Mouse (Mus musculus): ENCODE measurements around the gene Pmepa1. TPM values are rescaled to one million over a fixed set of nuclear protein-coding genes. Genes with fewer than 3 reads are reported as not detected.

Pmepa1 gene
- total RNA-seq, 1 experiment from 2014 or later = 117 TPM

DNA sequence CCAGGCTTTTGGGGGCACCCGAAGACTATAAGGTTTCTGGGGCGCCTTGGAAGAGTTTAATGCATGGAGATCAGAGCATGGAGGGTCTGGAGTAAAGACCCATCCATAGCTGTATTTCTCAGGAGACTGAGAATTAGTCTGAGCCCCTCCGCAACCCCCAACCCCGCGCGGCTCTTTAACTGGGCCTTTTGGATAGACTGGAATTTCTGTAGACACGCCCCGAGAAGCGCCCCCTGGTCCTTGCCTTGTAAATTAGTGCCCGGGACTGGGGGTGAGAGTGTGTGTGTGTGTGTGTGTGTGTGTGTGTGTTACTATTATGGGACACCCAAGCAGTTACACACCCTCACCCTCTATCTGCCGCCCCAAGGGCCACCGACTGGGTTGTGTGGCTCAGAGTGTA lies 526 bp upstream of the Pmepa1 start:
- DNase-seq = peak; percentile 40

DNA sequence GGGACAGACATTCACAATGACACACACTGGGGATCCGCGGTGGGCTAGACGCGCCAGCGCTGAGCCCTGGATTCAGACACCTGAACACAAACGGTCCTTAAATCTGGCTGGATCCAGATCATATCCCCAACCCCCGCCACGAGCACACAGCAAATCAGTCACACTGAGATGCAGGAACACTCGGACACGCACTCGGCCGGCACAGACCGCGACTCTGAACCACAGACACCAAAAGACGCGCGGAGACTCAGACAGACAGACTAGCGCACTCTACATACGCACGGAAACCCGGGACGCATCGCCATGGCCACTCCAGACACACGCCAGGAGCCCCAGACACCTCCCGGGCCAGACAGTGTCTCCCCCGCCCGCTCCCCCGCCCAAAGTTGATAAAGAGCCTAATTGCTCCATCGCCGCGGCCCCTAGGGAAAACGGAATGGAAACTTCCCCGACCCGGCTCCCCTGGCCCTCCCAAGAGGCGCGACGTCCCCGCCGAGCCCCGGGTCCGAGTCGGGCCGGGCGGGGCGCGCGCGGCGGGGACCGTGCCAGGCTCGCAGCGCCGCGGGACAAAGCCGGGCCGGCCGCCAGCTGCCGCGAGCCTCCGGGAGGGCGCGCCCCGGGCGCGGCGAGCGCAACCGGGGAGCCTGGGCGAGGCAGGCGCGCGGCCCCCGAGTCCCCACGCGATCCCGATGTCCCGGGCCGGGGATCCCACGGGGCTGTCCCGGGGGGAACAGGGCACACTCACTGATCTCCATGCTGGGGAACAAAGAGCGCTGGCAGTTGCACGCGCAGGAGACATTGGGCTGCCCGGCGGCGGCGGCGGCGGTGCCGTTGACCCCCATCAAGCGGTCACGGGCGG lies 761 bp downstream of the Pmepa1 start:
- peak; percentile 81 for DNase-seq

DNA sequence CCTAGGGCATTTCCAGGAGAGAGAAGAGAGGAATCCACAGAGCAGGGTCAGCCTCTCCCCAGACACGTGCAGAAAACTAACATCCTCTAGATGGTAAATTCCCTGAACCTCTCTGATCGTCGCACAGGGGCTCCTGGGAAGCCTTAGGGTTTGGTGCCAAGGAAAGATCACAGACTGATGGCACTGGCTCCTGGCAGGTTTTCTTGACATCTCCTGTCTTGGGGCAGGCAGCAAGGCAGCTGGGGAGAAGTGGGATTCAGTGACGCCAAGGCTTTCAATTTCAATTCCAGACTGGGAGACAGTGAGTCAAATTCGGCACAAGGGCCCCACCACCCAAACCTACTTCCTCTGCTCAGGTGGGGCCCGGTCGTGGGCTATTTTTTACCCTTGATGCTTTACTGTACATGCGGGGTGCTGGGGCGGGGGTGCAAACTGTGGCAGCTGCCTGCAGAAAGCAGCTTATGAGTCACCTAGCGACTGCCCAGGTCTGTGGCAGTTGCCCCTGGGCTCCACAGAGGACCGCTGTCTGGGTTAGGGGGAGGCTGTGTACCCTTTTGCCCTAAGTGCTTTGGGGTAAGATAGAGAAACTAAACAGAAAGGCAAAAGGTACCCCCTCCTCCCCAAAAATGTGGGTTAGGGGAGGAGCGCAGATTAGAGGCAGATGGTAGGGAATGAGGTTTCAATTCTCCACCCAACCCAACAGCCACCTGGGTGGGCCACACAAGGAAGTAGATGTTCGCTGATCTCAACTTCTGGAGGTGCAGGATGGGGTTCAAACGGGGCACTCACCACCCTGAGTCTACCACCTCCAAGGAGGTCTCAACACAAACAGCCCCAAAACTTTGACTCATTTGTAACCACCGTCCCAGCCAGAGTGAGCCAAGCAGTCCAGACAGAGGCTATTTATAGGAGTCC lies 1.6 kb downstream of the Pmepa1 start:
- no peak for DNase-seq

DNA sequence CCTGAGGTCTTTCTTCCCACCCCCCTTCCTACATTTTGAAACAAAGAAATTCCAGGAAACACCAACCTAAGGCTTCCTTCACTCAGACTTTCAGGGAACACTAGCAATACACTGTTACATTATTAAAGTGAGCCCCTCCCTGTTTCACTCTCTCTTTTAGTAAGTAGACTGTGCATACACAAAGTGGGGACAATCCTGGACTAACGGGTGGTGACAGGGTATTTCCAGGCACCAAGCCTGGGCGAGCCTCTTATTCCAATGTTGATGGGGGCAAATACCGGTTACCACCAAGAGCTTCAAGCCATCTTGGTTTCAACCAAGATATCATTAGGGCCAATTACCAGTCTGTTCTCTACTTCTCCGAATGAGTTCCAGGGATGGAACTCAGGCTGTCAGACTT lies 2.4 kb downstream of the Pmepa1 start:
- no peak for DNase-seq

DNA sequence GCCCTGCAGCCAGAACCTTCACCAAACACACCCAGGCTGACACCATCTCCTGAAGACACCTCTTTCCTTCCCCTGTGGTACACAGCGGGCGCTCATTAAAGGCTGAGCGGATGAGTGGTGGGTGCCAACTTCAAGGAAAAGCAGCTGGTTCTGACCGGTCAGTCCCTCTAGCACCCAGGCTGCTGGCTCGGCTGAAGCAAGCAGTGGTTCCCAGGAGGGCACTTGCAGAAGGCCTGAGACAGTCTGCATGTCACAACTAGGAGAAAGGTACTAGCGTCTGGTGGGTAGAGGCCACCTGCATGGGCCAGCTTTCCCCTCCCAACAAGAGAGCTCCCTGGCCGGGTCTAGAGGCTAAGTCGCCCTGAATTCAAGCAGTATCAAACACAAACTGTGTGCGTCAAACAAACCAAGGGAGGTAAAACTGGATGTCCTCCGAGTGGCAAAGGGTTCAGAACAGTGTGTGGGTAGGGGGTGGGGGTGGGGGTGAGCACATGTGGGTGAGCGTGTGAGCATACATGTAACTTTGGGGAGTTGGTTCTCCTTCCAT lies 3.9 kb downstream of the Pmepa1 start:
- DNase-seq = peak; percentile 58

DNA sequence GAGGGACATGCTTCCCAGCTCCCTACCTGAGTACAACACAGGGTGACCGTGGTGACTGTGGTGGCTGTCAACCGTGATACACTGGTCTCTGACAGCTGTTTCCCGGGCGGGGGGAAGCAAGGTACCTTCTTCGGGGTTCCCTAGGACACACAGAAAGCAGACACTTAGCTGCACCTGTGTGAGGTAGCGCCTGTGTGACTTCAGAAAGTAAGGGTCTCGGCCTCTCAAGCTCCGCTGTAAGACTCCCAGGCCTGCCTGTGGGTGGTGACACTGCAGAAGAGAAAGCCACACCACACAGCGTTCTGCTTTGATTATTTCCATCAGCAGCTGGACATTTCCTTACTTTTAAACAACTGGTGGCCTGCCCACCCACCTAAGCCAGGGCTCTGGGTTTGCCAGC lies 4.8 kb downstream of the Pmepa1 start:
- DNase-seq = no peak

DNA sequence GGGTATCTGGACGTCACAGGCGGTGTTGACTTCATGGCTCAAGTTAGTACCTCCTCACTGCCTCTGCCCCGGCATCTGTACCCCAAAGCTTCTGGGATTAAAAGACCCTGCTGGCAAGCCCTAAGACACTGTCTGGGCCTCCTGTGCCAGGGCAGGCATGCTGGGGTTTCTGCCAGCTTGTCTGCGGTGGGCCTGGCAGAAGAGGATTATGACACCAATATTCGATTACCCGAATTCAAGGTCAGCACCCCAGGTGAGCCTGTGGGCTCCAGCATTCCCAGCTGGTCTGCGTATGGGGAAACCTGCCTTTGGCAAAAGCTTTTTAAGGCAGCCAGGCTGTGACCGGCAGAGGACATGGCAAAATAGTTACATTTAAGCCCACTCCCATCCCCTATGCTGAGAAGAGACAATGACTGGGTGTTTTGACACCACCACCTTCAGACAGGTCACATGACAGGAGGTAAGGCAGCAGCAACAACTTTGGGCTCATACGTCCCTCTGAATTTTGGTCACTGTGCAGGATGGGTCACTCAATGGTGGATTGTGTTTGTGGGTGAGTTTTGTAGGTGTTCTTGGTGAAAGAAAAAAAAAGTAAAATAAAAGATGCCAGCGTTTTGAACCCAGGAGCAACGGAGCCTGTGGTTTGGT lies 5.6 kb downstream of the Pmepa1 start:
- no peak for DNase-seq

DNA sequence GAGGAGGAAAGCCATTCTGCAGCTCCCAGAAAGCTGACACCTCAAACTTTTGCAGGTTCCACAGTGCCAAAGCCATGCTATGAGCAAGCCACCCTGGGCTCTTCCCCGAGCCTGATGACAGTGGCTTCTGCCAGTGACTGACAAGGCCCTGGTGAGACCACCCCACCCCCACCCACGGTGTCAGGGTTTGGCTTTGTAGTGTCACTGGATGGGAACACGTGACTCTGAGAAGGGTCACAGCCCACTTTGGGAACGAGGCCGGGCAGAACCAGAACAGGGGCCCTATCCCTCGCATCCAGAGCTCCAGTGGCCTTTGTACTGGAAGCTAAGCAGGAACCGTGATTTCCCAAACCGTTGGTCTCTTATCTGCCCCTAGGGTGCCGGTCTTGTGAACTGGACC lies 6.1 kb downstream of the Pmepa1 start:
- no peak for DNase-seq

DNA sequence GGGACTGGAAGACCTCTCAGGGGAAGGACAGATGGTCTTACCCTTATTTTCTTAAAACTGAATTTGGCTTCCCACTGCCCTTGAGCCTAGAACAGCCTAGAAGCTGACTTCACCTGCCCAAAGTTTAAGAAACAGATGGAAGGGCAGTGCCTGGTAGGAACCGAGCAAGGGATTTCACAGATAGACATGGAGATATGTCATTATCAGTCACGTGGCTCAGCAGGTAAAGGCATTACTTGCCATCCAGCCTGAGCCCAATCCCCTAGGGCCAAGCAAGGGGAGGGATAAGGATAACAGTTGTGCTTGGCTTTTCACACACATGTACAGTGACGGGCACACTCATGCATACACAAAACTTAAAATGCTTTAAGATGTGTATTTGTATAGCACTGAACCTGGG lies 8.8 kb downstream of the Pmepa1 start:
- no peak for DNase-seq

DNA sequence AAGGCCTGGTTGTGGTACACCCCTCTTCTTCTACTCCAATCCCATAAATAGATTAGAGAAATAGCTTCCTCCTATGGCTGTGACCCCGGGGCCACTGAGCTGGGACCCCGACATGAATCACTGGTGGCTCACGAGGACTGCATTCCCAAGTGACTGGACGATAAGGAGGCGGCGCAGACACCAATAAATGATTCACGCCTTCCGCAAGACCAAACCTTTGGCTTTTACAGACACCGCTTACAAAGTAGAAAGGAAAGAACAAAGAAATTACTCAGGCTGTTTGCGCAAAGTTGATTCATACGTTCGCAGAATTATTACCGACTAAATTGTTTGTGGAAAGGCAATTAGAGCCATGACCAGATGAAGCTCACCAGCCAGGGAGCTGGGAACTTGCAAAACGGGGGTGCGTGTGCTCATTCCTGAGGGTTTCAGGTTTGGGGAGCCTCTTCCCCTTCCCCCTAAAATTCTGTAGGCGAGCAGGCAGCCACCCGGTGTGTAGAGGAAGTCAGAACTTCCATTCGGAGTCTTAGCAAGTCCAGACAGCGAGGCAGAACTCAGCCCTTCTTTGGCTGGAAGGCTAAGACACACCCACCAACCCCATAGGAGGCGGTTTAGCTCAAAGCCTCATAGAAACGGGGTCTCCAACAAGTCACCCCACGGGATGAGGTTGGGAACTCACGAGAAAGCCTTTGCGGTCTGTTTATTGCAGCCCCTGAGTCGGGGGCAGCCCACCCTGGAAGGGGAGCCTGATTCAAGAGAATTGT lies 9.8 kb downstream of the Pmepa1 start:
- DNase-seq = no peak

DNA sequence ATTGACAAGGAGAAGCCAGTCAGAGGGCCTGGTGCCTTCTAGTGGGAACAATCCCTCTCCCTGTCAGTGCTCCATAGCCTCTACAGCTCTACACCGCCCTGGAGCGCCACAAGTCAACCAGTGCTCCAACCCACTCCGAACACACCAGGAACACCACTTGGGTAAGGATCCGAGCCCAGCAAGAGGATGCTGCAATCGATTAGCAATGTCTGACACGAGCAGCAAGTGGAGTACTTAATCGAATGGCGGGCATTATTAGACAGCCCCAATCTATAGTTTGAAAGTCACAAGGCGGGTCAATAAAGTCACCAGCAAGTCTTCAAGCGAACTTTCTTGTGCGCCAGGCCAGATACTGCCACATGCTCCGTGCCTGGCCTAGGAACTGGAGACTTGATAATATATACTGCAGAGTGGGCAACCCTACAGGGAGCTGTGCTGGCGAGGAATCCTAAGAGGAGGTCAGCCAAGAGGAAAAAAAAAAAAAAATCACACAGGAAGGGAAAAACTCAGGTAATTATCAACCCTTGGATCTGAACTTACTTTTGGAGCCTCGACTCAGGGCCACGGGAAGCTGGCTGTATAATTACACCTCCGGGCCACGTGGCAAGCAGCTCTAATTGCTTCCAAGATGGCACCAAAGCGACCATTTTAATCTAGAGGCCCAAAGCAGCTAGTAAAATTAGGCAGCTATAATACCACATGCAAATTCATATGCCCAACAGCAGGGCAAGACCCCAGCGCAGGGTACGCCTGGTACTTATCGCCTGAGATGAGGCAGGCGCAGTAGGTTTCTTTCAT lies 10.7 kb downstream of the Pmepa1 start:
- no peak for DNase-seq

DNA sequence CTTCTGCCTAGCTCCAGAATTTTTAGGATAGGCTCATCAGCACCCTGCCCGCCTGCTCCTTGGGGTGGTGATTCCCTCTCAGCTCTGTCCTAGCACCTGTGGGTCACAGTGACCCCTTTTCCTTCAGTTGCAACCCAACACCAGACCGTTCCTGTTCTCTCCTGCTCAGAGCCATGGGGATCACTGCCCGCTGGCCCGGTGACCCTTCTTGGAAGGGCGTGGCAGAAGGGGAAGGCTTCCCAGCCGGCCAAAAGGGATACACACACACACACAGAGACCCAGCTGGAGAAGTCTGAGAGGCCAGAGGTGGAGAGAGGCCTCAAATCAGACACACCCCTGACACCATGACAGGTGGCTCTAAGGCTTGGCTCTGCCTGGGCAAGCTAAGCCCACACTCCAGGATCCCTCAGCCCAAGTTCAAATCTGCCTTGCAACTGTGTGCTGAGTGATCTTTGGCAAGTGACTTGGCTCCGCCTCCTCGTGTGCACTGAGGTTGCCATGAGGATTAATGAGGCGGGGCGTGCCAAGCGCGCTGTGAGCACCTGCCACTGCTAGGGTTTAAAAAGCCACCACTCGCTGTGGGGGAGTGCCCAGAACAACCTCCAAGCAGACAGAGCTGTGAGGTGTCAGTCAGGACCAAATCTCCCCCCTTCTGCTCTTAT lies 11.7 kb downstream of the Pmepa1 start:
- DNase-seq = peak; percentile 60

DNA sequence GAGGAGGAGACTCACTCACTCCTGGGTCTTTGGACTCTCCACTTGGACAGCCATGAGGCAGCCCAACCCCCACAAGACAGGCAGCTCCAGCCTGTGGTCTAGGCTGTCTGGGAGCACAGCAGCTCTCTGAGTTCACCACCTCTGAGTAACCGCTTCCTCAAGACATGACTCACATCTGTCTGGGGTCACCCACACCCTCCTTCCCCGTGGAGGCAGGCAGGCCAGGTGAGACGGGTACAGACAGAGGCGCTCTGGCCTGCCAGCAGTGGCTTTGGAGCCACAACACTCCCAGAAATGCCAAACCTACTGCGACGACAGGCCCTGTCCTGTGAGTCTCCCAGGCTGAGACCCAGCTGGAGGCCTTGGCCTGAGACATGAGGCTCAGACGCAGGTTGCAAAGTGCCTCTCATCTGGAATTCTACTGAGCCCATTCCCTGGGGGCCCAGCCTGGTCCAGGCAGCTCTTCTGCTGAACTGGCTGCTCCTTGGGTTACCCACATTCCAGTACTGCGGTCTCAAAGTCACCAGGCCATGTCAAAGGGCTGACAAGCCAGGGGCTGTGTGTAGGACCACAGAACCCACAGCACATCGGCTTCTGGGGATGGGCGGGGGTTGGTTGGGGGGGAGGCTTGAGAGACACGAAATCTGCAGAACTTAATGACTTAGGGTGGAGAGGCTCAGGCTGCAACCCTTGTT lies 12.6 kb downstream of the Pmepa1 start:
- no peak for DNase-seq

DNA sequence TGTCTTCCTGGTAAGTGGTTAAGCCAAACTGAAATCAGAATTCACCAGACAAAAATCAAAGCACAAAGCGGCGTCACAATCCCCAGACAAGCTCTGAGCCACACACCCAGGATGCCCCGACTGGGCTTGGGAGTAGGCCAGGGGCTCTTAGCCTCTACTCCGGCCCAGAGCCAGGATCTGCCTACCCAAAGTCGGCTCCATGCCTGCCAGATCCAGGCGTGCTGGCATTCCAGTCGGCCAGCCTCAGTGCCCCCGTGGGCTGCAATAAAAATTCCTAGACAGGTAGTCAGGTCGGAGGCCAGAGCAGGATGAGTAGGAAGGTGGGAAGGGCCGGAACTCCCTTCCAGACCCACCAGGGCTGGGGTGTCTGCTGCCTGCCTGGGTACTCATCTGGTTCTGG lies 14.8 kb downstream of the Pmepa1 start:
- DNase-seq = peak; percentile 58

DNA sequence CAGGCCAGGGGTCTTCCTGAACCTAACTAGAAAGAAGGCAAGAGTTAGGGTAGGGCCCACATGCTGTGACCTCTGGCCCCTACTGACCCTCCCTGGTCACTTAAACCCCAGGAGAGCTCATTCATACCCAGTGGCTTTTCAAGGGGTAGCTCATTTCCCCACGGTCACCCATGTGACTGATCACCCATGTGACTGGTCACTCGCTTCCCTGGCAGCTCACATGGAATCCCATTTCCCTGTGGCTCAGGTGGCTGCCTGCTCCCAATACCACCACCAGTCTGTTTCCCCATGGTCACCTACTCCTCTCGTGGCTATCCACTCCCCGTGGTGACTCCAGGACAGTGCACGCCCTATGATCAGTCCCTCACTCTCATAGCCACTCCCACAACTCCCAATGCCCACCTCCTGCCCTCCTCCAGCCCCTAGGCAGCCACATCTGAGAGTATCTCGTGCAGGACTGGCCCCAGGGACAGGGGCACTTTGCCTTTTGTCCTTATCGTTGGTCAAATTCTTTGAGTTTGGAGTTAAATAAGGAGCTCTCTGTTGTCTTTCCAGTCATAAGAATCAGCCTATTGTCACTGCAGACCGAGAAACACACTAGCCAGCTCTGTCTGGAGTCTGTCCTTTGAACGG lies 17.8 kb downstream of the Pmepa1 start:
- no peak for DNase-seq

DNA sequence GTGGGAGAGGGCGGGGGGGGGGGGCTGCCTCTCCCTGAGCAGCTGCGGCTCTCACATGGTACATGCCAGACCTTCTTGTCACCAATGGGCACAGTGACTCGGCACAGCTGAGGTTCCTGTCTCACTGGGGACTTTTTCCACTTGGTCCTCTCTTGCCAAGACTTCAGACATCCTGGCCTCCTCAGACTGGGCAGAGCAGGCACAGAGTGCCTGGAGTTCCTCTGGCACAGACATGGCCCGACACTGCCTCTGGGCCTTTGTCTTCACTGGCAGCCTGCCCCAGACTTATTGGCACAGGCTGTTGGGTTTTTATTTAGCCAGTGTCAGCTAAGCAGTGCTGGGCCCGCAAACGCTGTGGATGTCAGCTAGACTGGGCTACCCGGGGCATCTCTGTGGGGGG lies 18.7 kb downstream of the Pmepa1 start:
- DNase-seq = peak; percentile 86

DNA sequence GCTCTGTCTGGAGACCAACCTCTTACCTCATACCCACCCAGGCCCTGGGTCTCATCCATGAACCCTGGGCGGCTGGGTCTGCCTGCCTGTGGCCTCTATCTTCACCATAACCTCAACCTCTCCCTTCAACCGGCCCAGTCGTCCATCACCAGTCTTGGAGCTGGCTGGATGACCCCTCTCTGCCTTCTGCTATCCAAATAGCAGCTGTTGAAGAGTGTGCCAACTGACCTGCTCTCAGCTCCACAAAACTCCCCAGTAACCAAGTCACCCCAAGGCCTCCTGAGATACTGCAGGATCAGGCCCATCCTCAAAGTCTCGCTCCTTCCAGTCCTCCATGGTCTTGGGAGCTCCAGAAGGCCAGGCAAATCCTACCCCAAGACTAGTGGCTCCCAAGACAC lies 19.8 kb downstream of the Pmepa1 start:
- no peak for DNase-seq

DNA sequence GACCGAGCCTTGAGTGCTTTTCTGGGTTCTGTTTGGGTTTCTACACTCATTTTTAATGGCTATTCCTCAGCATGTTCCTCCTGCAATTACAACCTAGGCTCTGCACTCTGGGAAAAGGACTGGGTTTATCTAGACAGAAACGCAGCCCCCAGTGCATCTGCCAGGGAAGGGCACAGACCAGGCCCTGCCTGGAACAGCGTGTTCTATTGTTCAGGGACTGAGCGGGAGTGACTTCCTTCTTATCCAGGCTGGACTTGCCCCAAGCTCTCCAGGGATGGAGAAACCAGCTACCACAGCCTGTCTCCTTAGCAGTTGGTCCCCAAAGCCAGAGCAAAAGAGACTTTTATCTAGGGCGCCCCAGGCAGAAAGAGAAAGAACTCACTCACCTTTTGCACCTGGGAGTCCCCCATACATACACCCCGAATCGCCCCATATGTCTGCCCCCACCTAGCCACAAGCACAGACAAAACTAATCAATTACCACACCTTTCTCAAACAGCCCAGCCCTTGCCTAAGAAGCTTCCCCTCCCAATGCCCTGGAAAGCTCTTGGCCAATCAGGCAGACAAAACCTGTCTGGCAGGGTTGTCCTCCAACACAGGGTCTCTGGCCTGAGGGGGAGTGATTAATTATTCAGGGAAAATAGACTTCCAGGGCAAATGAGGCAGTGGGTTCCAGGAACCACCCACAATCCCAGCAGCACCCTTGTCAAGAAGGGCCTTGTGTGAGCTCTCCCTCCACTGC lies 20.4 kb downstream of the Pmepa1 start:
- DNase-seq = no peak

Measured in adrenal gland, postnatal 14 days (tissue).